Mouse (Mus musculus) bone marrow macrophage, adult 2 months (primary cell): ENCODE results near the gene Chka.

Experiments used
- CTCF ChIP-seq: IDR thresholded peaks from 2 replicates; pipeline ENCODE4 v1.5.1; 2012; ENCODE audit warnings: low read depth, mild to moderate bottlenecking, low read length, moderate library complexity
- POLR2A ChIP-seq: IDR thresholded peaks from 2 replicates; pipeline ENCODE4 v1.6.1; 2012; ENCODE audit warnings: mild to moderate bottlenecking, low read depth, low read length, borderline replicate concordance

- TF ChIP-seq POLR2A: no peak
- no peak for TF ChIP-seq CTCF
Observed at GRCm38 (mm10) chr19:3846676-3847604, 4.6 kb upstream of the Chka start.
